Mouse (Mus musculus): ENCODE data around the gene Foxd2.

Foxd2 gene

GRCm38 (mm10) chr4:114909602-114910484 is 1.2 kb upstream of the Foxd2 start:
- DNase-seq, result peak; percentile 49

GRCm38 (mm10) chr4:114907951-114908828 is 483 bp downstream of the Foxd2 start:
- no peak for DNase-seq

DNA sequence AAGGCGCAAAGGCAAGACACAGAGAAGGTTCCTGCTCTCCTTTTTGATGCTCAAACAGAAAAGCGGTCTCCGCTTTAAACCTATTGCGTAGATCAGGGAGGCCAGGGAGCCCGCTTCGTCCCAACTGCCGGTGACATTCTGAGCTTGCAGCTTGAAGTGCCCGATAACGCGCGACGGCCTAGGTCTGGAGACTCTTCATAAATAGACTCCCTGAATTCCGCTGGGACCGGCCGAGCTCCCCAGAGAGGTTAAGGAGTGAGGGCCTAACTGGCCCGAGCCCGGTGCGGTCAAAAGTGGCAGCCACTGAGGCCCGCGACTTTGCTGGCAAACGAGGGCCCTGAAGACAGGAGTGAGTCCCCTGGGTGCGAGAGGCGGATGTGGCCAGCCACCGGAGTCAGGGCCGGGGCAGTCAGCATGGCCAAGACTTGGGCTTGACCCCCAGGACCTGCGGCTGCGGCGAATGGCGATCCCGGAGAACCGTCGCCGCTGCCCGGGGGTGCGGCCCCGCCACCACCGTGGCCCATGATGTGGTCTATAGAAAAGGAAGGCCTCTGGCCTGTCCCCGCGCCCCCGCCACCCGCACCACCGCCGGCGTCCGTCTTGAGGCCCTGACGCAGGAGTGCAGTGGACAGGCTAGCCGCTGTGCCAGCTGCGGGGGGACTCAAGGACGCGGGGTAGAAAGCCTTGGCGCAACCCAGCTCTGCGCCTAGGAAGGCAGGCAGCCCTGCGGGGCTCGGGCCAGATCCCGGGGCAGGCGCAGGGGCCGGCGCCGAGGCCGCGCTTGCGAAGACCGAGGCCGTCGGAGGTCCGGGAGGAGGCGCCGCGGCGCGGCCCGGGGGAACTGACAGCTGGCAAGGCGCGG is 1.4 kb downstream of the Foxd2 start:
- DNase-seq, result no peak

- no peak for DNase-seq
These were observed 2.5 kb downstream of the Foxd2 start for GRCm38 (mm10) chr4:114905969-114906680.

DNA sequence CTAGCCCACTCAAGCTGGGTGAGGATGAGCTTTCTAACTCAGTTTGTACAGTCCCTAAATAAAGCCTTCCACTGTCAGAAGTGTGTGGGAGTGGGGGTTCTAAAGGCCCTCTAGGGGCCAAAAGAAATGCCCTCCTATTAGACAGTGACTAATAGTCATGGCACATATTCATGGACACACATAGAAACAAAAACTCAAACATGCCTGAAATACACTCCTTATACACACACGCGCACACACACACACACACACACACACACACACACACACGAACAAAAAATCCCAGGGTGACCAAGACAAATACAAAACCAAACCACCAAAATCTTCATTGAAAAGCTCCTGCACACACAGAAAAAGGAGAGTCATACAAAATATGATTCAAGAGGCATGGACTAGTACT is 3.2 kb downstream of the Foxd2 start:
- DNase-seq, result no peak

GRCm38 (mm10) chr4:114903422-114903782 is 5.3 kb downstream of the Foxd2 start:
- no peak for DNase-seq

DNA sequence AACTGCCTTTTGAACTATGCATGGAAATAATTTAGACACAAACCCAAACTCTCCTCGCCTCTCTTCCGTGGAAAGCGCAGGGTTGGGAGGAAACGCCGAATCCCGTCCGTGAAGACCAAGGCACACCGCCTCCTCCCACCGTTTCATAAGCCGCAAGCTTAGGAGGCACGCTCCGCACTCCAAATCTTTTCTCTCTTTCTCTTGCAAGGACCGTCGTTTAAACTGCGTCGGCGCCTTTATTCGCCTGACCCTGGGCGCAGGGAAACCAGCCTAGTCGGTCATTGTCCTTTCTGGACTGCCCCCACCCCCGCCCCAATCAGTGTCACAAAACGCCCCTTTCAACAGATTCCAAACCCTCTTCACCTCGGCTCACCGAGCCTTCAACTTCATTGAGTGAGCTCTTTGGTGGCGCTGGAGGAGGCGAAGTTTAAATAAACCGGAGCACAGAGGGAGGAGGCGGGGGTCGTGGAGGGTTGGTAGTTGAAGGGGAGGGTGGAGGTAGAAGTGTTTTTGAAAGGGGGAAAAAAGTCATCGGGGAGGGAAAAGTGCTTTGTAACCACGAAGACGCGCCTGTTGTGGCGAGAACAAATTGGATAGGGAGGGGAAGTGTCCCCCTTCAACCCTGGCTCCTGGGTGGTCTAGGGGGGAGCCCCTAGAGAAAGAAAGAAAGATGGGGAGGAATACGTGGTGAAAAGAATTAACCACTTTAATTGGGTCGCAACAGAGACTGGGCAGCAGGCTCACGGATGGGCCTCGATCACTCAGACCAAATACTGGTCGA is 5.8 kb downstream of the Foxd2 start:
- no peak for DNase-seq

DNA sequence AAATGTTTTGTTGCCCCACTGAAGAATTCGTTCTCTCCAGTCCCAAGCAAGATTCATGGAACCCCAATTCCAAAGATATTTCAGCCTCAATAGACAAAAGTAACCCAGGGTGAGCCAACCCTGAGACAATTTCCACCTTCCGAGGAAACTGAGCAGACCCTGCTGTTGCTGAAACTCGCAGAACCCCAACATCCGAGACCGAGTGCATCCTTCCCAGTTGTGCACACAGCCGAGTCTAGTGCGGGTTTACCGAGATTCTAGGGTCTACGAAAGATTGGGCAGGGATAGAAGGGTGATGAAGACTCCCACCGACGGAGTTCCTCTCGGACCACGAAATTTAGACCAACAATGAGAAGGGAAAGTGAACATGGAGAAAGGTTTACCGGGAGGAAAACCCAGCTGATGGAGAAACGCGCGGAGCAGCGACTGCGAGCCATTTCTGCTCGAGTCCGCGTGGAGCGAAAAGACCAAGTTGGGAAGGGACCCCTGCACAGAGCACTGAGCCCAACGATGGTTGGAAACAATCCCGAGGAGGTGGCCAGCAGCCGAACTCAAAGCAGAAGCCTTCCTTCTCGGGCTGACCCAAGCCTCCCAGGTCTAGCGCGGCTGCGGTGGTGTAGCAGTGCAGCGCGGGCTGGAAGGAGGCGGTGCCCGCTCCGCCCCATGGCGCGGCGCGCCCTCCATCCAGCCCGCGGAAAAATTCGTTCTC is 6.9 kb downstream of the Foxd2 start:
- no peak for DNase-seq

- no peak for DNase-seq
These were observed 7.6 kb downstream of the Foxd2 start for GRCm38 (mm10) chr4:114900866-114901642.

DNA sequence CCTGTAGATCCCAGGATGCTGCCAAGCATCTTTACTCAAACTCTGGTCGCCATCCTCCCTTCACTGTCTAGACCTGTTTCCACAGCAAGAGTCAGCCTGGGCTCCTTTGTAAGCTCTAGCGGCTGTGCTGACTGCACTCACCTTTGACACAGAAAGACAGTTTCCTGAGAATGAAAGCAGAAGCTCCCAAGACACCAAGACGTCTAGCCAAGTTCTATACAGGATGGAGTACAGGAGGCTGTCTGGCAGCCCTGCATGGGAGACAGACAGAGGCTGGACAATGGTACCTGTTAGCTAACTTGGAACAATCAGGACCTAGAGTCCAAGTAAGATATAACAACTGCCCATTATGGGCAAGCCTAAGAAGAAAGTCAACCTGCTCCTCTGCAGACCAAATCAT is 8.8 kb downstream of the Foxd2 start:
- DNase-seq, result no peak

DNA sequence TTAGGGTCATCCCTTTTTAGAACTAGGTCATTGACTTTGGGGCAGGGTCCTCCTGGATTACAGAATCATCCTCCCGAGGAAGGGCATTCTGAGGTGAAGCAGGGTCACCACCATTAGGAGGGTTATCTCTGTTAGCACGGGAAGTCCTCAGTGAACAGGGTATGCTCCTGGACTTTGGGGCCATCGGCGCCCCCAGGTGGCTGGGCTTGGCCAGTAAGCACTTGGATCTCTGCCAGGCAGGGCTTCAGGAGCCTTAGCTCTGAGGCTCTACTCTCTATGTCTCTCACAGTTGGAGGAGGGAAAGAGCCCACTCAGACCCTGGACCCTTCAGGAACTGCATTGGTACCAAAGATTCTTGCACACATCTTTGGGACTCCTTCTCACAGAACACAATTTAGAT is 10.8 kb downstream of the Foxd2 start:
- DNase-seq, result peak; percentile 52

DNA sequence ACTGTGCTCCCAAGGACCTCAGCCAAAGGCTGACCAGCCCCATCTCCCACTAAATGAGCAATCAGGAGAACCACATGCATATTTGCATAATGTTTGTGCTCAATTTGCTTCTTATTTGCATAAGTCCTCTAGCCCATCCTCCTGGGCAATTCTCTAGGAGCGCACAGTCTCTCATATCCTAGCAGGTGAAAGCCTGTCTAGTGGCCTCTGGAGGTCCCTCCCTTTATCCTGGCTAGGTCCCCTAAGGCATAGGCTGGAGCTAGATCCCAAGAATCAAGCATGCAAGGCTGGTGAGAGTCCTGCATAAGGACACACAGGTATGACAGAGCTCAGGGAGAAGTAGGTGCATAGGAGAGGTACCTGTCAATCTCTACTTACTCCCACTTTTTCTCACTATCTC is 26.4 kb downstream of the Foxd2 start:
- DNase-seq, result no peak

DNA sequence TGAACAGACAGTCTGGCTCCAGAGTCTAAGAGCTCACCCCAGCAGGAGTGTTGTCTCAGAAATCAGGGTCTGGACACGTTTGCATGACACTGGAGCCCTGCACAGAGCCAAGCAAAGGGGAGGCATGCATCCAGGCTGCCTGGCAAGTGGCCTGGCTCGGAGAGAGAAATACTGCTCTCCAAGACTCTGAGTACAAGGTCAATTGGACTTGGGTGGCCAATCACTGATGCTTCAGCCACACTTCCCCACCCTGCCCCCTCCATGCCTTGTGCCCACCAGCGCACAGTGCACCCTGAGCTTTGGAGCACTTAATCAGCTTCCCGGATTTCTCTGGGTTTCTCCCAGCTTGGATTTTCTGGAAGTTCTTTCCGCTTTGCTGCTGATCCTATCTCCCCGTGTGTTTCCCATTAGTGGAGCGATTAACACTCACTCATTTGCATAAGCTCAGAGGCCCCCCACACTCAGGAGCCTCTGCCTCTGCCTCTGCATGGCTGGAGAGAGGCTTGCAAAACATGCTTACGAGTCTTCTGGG is 32.2 kb downstream of the Foxd2 start:
- DNase-seq, result no peak

DNA sequence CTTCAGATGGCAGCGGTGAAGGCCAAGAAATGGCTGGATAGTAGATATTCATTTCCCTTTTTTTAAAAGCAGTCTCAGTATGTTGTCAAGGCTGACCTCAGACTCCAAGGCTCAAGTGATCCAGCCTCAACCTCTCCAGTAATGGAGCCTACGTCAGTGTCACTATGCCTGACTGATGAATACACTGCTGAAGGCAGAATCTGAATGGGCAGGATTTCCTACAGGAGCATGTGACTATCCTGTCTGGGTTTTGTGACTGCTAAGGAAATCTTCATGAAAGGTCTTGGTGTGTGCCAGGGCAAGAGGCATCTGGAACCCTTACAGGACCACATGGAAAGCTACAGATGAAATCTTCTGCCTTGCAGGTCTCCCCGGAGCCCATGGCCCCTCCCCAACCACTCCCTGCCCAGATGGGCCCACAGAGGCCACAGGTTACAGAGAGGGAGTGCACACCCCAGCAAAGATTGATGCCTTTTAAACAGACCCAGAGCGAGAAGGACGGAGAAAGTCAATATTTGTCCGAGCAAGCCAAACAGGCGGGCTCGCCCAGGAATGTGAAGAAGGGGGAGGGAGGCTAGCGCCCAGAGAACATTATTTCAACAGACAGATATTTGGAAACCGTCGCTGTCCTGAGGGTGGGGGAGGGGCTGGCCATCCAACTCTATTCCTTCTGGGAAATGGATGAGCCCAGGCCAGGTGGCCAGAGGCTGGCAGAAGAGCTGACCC is 38.7 kb downstream of the Foxd2 start:
- peak; percentile 31 for DNase-seq

- no peak for DNase-seq
These were observed 45.5 kb downstream of the Foxd2 start for GRCm38 (mm10) chr4:114863166-114863565.

DNA sequence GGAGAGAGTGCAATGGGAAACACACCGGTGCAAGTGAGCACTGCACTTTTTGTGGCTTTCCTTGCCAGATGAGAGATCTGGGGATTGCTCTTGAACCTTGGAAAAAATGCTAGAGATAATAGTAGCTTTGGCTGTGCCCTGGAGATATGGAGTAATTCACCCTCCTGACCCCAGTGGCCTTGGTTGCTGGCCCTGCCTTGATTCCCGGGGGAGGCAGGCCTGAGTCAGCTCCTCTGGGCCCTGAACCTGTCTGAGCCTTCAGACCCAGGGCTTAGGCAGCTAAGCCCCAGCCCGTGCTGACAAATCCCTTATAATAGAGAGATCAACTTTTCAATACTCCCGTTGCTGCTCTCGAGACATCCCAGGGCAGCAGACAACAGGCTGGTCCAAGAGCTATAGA is 50.2 kb downstream of the Foxd2 start:
- DNase-seq, result no peak

Data from lung, postnatal 14 days (tissue).